Mouse (Mus musculus): ENCODE results near the gene Chrng.

The Chrng gene

GRCm38 (mm10) chr1:87204465-87204864 lies at the start of gene Chrng:
TSS of gene Chrng (plus strand) at chr1:87204657.
- no peak for DNase-seq

GRCm38 (mm10) chr1:87155531-87156198 lies 48.8 kb upstream of the Chrng start:
- DNase-seq, result no peak

- no peak for DNase-seq
These were observed 48.3 kb upstream of the Chrng start, which contains the start of gene Ecel1 for GRCm38 (mm10) chr1:87156199-87156587. TSS of gene Ecel1 (minus strand) at chr1:87156521.

GRCm38 (mm10) chr1:87159396-87159795 lies 45.1 kb upstream of the Chrng start:
- no peak for DNase-seq

- DNase-seq, result no peak
These were observed 40.2 kb upstream of the Chrng start for GRCm38 (mm10) chr1:87164164-87164795.

- DNase-seq, result no peak
These were observed 39.7 kb upstream of the Chrng start for GRCm38 (mm10) chr1:87164796-87165184.

- DNase-seq, result no peak
These were observed 34.0 kb upstream of the Chrng start for GRCm38 (mm10) chr1:87170458-87170857.

- no peak for DNase-seq
These were observed 33.1 kb upstream of the Chrng start for GRCm38 (mm10) chr1:87171312-87171711.

- DNase-seq, result no peak
These were observed 32.1 kb upstream of the Chrng start for GRCm38 (mm10) chr1:87172316-87172715.

- peak; percentile 51 to 77 for DNase-seq
These were observed 30.2 kb upstream of the Chrng start for GRCm38 (mm10) chr1:87174006-87174955.

- peak; percentile 24 to 49 for DNase-seq
These were observed 28.6 kb upstream of the Chrng start for GRCm38 (mm10) chr1:87175852-87176292.

- no peak for DNase-seq
These were observed 23.6 kb upstream of the Chrng start for GRCm38 (mm10) chr1:87180896-87181295.

- DNase-seq, result no peak
These were observed 21.4 kb upstream of the Chrng start, which contains the start of gene Prss56 for GRCm38 (mm10) chr1:87183013-87183412. TSS of gene Prss56 (plus strand) at chr1:87183313.

- no peak for DNase-seq
These were observed 20.3 kb upstream of the Chrng start for GRCm38 (mm10) chr1:87183998-87184750.

- DNase-seq, result peak; percentile 79 to 91
These were observed 19.7 kb upstream of the Chrng start for GRCm38 (mm10) chr1:87184751-87185139.

GRCm38 (mm10) chr1:87185526-87185925 lies 18.9 kb upstream of the Chrng start:
- DNase-seq, result no peak

- no peak for DNase-seq
These were observed 18.0 kb upstream of the Chrng start for GRCm38 (mm10) chr1:87186261-87187036.

- DNase-seq, result peak; percentile 61 to 85
These were observed 17.5 kb upstream of the Chrng start for GRCm38 (mm10) chr1:87187037-87187355.

- DNase-seq, result no peak
These were observed 14.0 kb upstream of the Chrng start, which contains the start of gene Chrnd for GRCm38 (mm10) chr1:87190429-87190828. TSS of gene Chrnd (plus strand) at chr1:87190607.

- no peak for DNase-seq
These were observed 7.2 kb upstream of the Chrng start for GRCm38 (mm10) chr1:87197296-87197695.

All from kidney, postnatal 36 days (tissue).